Mouse (Mus musculus): ENCODE measurements at regions not wholly inside any gene's neighbourhood (a gene's known extent, or its start where the extent isn't known, plus 50 kb on each side); places are given as distances from the start of the nearest gene placed in this dataset.

- no peak for DNase-seq (ENCODE audit: low spot score in 2 of 2)
Measured at GRCm38 (mm10) chr7:73310581-73311136, 64.7 kb upstream of the Rgma start.

- DNase-seq (ENCODE audit: low spot score in 2 of 2) = no peak
Measured at GRCm38 (mm10) chr7:73315555-73315954, 59.8 kb upstream of the Rgma start.

GRCm38 (mm10) chr7:73317574-73317973, 57.7 kb upstream of the Rgma start:
- no peak for DNase-seq (ENCODE audit: low spot score in 2 of 2)

- no peak for DNase-seq (ENCODE audit: low spot score in 2 of 2)
Measured at GRCm38 (mm10) chr7:73319004-73319403, 56.3 kb upstream of the Rgma start.

GRCm38 (mm10) chr7:73319994-73320393, 55.3 kb upstream of the Rgma start:
- no peak for DNase-seq (ENCODE audit: low spot score in 2 of 2)

- DNase-seq (ENCODE audit: low spot score in 2 of 2) = peak in 1 of 2 experiments; percentile 39
Measured at GRCm38 (mm10) chr7:73322466-73323151, 52.7 kb upstream of the Rgma start.

- no peak for DNase-seq (ENCODE audit: low spot score in 2 of 2)
Measured at GRCm38 (mm10) chr7:73323556-73323955, 51.8 kb upstream of the Rgma start.

- no peak for DNase-seq (ENCODE audit: low spot score in 2 of 2)
Measured at GRCm38 (mm10) chr7:73325503-73325902, 49.8 kb upstream of the Rgma start.

Measured in left cerebral cortex, adult 18-20 months (tissue).